Mouse (Mus musculus): ENCODE results near the gene Il12rb1. TPM values are rescaled to one million over a fixed set of nuclear protein-coding genes. Genes with fewer than 3 reads are reported as not detected.

The Il12rb1 gene
- polyA plus RNA-seq, 1 experiment from 2014 or later, result 0.45 TPM

- Histone ChIP-seq H3K9ac (replicated peaks; ENCODE audit: low read length) (no peak overlapping the region), H3K4me3 (replicated peaks; ENCODE audit: low read depth, low read length) (no peak overlapping the region), H3K4me2 (ENCODE audit: low read length) (no peak overlapping the region), H3K4me1 (ENCODE audit: control insufficient read depth, insufficient read depth, low read length) (no peaks in the 10 kb centered on the region), H3K27me3 (ENCODE audit: control insufficient read depth, insufficient read depth, low read length) (peaks cover 16% of the 10 kb centered on the region; the same call in 1 of the 2 replicates), H3K36me3 (ENCODE audit: control insufficient read depth, insufficient read depth, low read length) (no peaks in the 10 kb centered on the region), H3K9me3 (ENCODE audit: control insufficient read depth, low read length) (peaks cover 6% of the 10 kb centered on the region; the same call in 1 of the 2 replicates), H3K27ac (replicated peaks; ENCODE audit: low read depth, low read length) (no peak overlapping the region)
- DNase-seq (no peak), ATAC-seq (ENCODE audit: low FRiP score, low TSS enrichment) (no peak)
- 86% methylated on average over 7 of the region's 7 CpGs for WGBS
Observed at GRCm38 (mm10) chr8:70823802-70824201, 15.6 kb downstream of the Il12rb1 start.

GRCm38 (mm10) chr8:70825816-70826215, 17.6 kb downstream of the Il12rb1 start:
- no peak overlapping the region for H3K27ac ChIP-seq (replicated peaks; ENCODE audit: low read depth, low read length)
- H3K9ac ChIP-seq (replicated peaks; ENCODE audit: low read length), result no peak overlapping the region
- H3K4me2 ChIP-seq (ENCODE audit: low read length), result no peak overlapping the region
- ATAC-seq (ENCODE audit: low FRiP score, low TSS enrichment) (no peak), DNase-seq (no peak)
- H3K4me1 ChIP-seq (ENCODE audit: control insufficient read depth, insufficient read depth, low read length), result no peaks in the 10 kb centered on the region
- H3K27me3 ChIP-seq (ENCODE audit: control insufficient read depth, insufficient read depth, low read length), result peaks cover 5% of the 10 kb centered on the region; the same call in 1 of the 2 replicates
- H3K9me3 ChIP-seq (ENCODE audit: control insufficient read depth, low read length), result no peaks in the 10 kb centered on the region
- no peak overlapping the region for H3K4me3 ChIP-seq (replicated peaks; ENCODE audit: low read depth, low read length)
- 80% methylated on average over 8 of the region's 8 CpGs for WGBS
- H3K36me3 ChIP-seq (ENCODE audit: control insufficient read depth, insufficient read depth, low read length), result no peaks in the 10 kb centered on the region

GRCm38 (mm10) chr8:70827010-70827409, 18.8 kb downstream of the Il12rb1 start:
- Histone ChIP-seq H3K4me1 (ENCODE audit: control insufficient read depth, insufficient read depth, low read length) (no peaks in the 10 kb centered on the region), H3K27me3 (ENCODE audit: control insufficient read depth, insufficient read depth, low read length) (no peaks in the 10 kb centered on the region), H3K36me3 (ENCODE audit: control insufficient read depth, insufficient read depth, low read length) (no peaks in the 10 kb centered on the region), H3K4me3 (replicated peaks; ENCODE audit: low read depth, low read length) (no peak overlapping the region), H3K27ac (replicated peaks; ENCODE audit: low read depth, low read length) (no peak overlapping the region), H3K4me2 (ENCODE audit: low read length) (no peak overlapping the region), H3K9ac (replicated peaks; ENCODE audit: low read length) (no peak overlapping the region), H3K9me3 (ENCODE audit: control insufficient read depth, low read length) (no peaks in the 10 kb centered on the region)
- WGBS, result 91% methylated on average over 2 of the region's 2 CpGs
- ATAC-seq (ENCODE audit: low FRiP score, low TSS enrichment), result no peak
- DNase-seq, result no peak

GRCm38 (mm10) chr8:70827796-70828195, 19.5 kb downstream of the Il12rb1 start:
- DNase-seq, result no peak
- Histone ChIP-seq H3K27me3 (ENCODE audit: control insufficient read depth, insufficient read depth, low read length) (no peaks in the 10 kb centered on the region), H3K4me3 (replicated peaks; ENCODE audit: low read depth, low read length) (no peak overlapping the region), H3K4me2 (ENCODE audit: low read length) (no peak overlapping the region), H3K4me1 (ENCODE audit: control insufficient read depth, insufficient read depth, low read length) (no peaks in the 10 kb centered on the region), H3K9me3 (ENCODE audit: control insufficient read depth, low read length) (no peaks in the 10 kb centered on the region), H3K27ac (replicated peaks; ENCODE audit: low read depth, low read length) (no peak overlapping the region), H3K36me3 (ENCODE audit: control insufficient read depth, insufficient read depth, low read length) (no peaks in the 10 kb centered on the region), H3K9ac (replicated peaks; ENCODE audit: low read length) (no peak overlapping the region)
- WGBS, result 85% methylated on average over 1 of the region's 1 CpGs
- no peak for ATAC-seq (ENCODE audit: low FRiP score, low TSS enrichment)

GRCm38 (mm10) chr8:70831517-70831916, 23.3 kb downstream of the Il12rb1 start:
- Histone ChIP-seq H3K9ac (replicated peaks; ENCODE audit: low read length) (no peak overlapping the region; the same call in 1 of the 2 replicates), H3K4me2 (ENCODE audit: low read length) (no peak overlapping the region), H3K27ac (replicated peaks; ENCODE audit: low read depth, low read length) (no peak overlapping the region), H3K4me1 (ENCODE audit: control insufficient read depth, insufficient read depth, low read length) (no peaks in the 10 kb centered on the region), H3K4me3 (replicated peaks; ENCODE audit: low read depth, low read length) (no peak overlapping the region), H3K36me3 (ENCODE audit: control insufficient read depth, insufficient read depth, low read length) (0 out of 2 replicates have a peak, but pooled peaks cover 2% of the 10 kb centered on the region), H3K27me3 (ENCODE audit: control insufficient read depth, insufficient read depth, low read length) (no peaks in the 10 kb centered on the region), H3K9me3 (ENCODE audit: control insufficient read depth, low read length) (no peaks in the 10 kb centered on the region)
- DNase-seq (no peak), ATAC-seq (ENCODE audit: low FRiP score, low TSS enrichment) (no peak)
- WGBS, result 86% methylated on average over 8 of the region's 8 CpGs

- ATAC-seq (ENCODE audit: low FRiP score, low TSS enrichment), result no peak
- no peak for DNase-seq
- no peak overlapping the region for H3K27ac ChIP-seq (replicated peaks; ENCODE audit: low read depth, low read length)
- H3K4me1 ChIP-seq (ENCODE audit: control insufficient read depth, insufficient read depth, low read length), result no peaks in the 10 kb centered on the region
- 0 out of 2 replicates have a peak, but pooled peaks cover 2% of the 10 kb centered on the region for H3K36me3 ChIP-seq (ENCODE audit: control insufficient read depth, insufficient read depth, low read length)
- H3K4me2 ChIP-seq (ENCODE audit: low read length), result no peak overlapping the region
- no peak overlapping the region for H3K4me3 ChIP-seq (replicated peaks; ENCODE audit: low read depth, low read length)
- no peak overlapping the region for H3K9ac ChIP-seq (replicated peaks; ENCODE audit: low read length)
- H3K9me3 ChIP-seq (ENCODE audit: control insufficient read depth, low read length), result no peaks in the 10 kb centered on the region
- H3K27me3 ChIP-seq (ENCODE audit: control insufficient read depth, insufficient read depth, low read length), result no peaks in the 10 kb centered on the region
- WGBS, result 69% methylated on average over 11 of the region's 11 CpGs
Observed at GRCm38 (mm10) chr8:70832371-70832770, 24.1 kb downstream of the Il12rb1 start.

- 0 out of 2 replicates have a peak, but pooled peaks cover 2% of the 10 kb centered on the region for H3K36me3 ChIP-seq (ENCODE audit: control insufficient read depth, insufficient read depth, low read length)
- no peak overlapping the region for H3K27ac ChIP-seq (replicated peaks; ENCODE audit: low read depth, low read length)
- WGBS, result 55% methylated on average over 9 of the region's 9 CpGs
- H3K4me2 ChIP-seq (ENCODE audit: low read length), result no peak overlapping the region
- H3K27me3 ChIP-seq (ENCODE audit: control insufficient read depth, insufficient read depth, low read length), result no peaks in the 10 kb centered on the region
- no peak for DNase-seq
- ATAC-seq (ENCODE audit: low FRiP score, low TSS enrichment), result no peak
- no peak overlapping the region for H3K4me3 ChIP-seq (replicated peaks; ENCODE audit: low read depth, low read length)
- no peak overlapping the region for H3K9ac ChIP-seq (replicated peaks; ENCODE audit: low read length)
- H3K9me3 ChIP-seq (ENCODE audit: control insufficient read depth, low read length), result no peaks in the 10 kb centered on the region
- H3K4me1 ChIP-seq (ENCODE audit: control insufficient read depth, insufficient read depth, low read length), result no peaks in the 10 kb centered on the region
Observed at GRCm38 (mm10) chr8:70833018-70833482, 24.8 kb downstream of the Il12rb1 start.

- H3K9ac ChIP-seq (replicated peaks; ENCODE audit: low read length), result no peak overlapping the region
- no peak overlapping the region for H3K4me2 ChIP-seq (ENCODE audit: low read length)
- no peaks in the 10 kb centered on the region for H3K27me3 ChIP-seq (ENCODE audit: control insufficient read depth, insufficient read depth, low read length)
- 0 out of 2 replicates have a peak, but pooled peaks cover 2% of the 10 kb centered on the region for H3K36me3 ChIP-seq (ENCODE audit: control insufficient read depth, insufficient read depth, low read length)
- DNase-seq (no peak), ATAC-seq (ENCODE audit: low FRiP score, low TSS enrichment) (no peak)
- H3K9me3 ChIP-seq (ENCODE audit: control insufficient read depth, low read length), result no peaks in the 10 kb centered on the region
- H3K4me3 ChIP-seq (replicated peaks; ENCODE audit: low read depth, low read length), result no peak overlapping the region
- H3K4me1 ChIP-seq (ENCODE audit: control insufficient read depth, insufficient read depth, low read length), result 0 out of 2 replicates have a peak, but pooled peaks cover under 1% of the 10 kb centered on the region
- 49% methylated on average over 15 of the region's 15 CpGs for WGBS
- H3K27ac ChIP-seq (replicated peaks; ENCODE audit: low read depth, low read length), result no peak overlapping the region
Observed at GRCm38 (mm10) chr8:70833520-70833919, 25.3 kb downstream of the Il12rb1 start.

GRCm38 (mm10) chr8:70834071-70834470, 25.8 kb downstream of the Il12rb1 start:
- DNase-seq (no peak), ATAC-seq (ENCODE audit: low FRiP score, low TSS enrichment) (no peak)
- 97% methylated on average over 3 of the region's 3 CpGs for WGBS
- H3K4me3 ChIP-seq (replicated peaks; ENCODE audit: low read depth, low read length), result no peak overlapping the region
- no peaks in the 10 kb centered on the region for H3K27me3 ChIP-seq (ENCODE audit: control insufficient read depth, insufficient read depth, low read length)
- H3K4me1 ChIP-seq (ENCODE audit: control insufficient read depth, insufficient read depth, low read length), result 0 out of 2 replicates have a peak, but pooled peaks cover 3% of the 10 kb centered on the region
- H3K9ac ChIP-seq (replicated peaks; ENCODE audit: low read length), result no peak overlapping the region
- H3K27ac ChIP-seq (replicated peaks; ENCODE audit: low read depth, low read length), result no peak overlapping the region
- 0 out of 2 replicates have a peak, but pooled peaks cover 2% of the 10 kb centered on the region for H3K36me3 ChIP-seq (ENCODE audit: control insufficient read depth, insufficient read depth, low read length)
- H3K4me2 ChIP-seq (ENCODE audit: low read length), result no peak overlapping the region
- no peaks in the 10 kb centered on the region for H3K9me3 ChIP-seq (ENCODE audit: control insufficient read depth, low read length)

All from midbrain, embryonic 14.5 days (tissue).